Mouse (Mus musculus): Measurements from ENCODE around the gene Fbxo3. TPM values are rescaled to one million over a fixed set of nuclear protein-coding genes. Genes with fewer than 3 reads are reported as not detected.

The Fbxo3 gene
- polyA plus RNA-seq, 1 experiment = 46.9 TPM

GRCm38 (mm10) chr2:104028139-104028723, 710 bp downstream of the Fbxo3 start, which contains the start of gene 4931422A03Rik:
4931422A03Rik (minus strand) TSS chr2:104028361.
- Histone ChIP-seq H3K27ac (replicated peaks; ENCODE audit: low read depth, low read length) (peak within 1 kb of the TSS; percentile 86), H3K4me1 (ENCODE audit: control insufficient read depth, insufficient read depth, insufficient read length, low read length) (no peaks in the 10 kb centered on the region), H3K4me3 (ENCODE audit: insufficient read depth, low read depth, low read length) (peak within 1 kb of the TSS; percentile 98)

GRCm38 (mm10) chr2:104029074-104029473, 1.6 kb downstream of the Fbxo3 start:
- Histone ChIP-seq H3K27ac (replicated peaks; ENCODE audit: low read depth, low read length) (no peak overlapping the region), H3K4me1 (ENCODE audit: control insufficient read depth, insufficient read depth, insufficient read length, low read length) (no peaks in the 10 kb centered on the region), H3K4me3 (ENCODE audit: insufficient read depth, low read depth, low read length) (peak overlapping the region; percentile 98)

GRCm38 (mm10) chr2:104030381-104030780, 2.9 kb downstream of the Fbxo3 start:
- H3K4me1 ChIP-seq (ENCODE audit: control insufficient read depth, insufficient read depth, insufficient read length, low read length) = no peaks in the 10 kb centered on the region
- no peak overlapping the region for H3K27ac ChIP-seq (replicated peaks; ENCODE audit: low read depth, low read length)
- no peak overlapping the region for H3K4me3 ChIP-seq (ENCODE audit: insufficient read depth, low read depth, low read length)

GRCm38 (mm10) chr2:104032056-104032455, 4.5 kb downstream of the Fbxo3 start:
- no peak overlapping the region for H3K4me3 ChIP-seq (ENCODE audit: insufficient read depth, low read depth, low read length)
- H3K27ac ChIP-seq (replicated peaks; ENCODE audit: low read depth, low read length) = no peak overlapping the region
- H3K4me1 ChIP-seq (ENCODE audit: control insufficient read depth, insufficient read depth, insufficient read length, low read length) = no peaks in the 10 kb centered on the region

GRCm38 (mm10) chr2:104034832-104035472, 7.4 kb downstream of the Fbxo3 start:
- Histone ChIP-seq H3K27ac (replicated peaks; ENCODE audit: low read depth, low read length) (no peak overlapping the region), H3K4me1 (ENCODE audit: control insufficient read depth, insufficient read depth, insufficient read length, low read length) (no peaks in the 10 kb centered on the region), H3K4me3 (ENCODE audit: insufficient read depth, low read depth, low read length) (no peak overlapping the region)

GRCm38 (mm10) chr2:104035595-104035994, 8.1 kb downstream of the Fbxo3 start:
- Histone ChIP-seq H3K27ac (replicated peaks; ENCODE audit: low read depth, low read length) (no peak overlapping the region; the same call in 1 of the 2 replicates), H3K4me3 (ENCODE audit: insufficient read depth, low read depth, low read length) (no peak overlapping the region), H3K4me1 (ENCODE audit: control insufficient read depth, insufficient read depth, insufficient read length, low read length) (no peaks in the 10 kb centered on the region)

- Histone ChIP-seq H3K4me3 (ENCODE audit: insufficient read depth, low read depth, low read length) (no peak overlapping the region), H3K27ac (replicated peaks; ENCODE audit: low read depth, low read length) (no peak overlapping the region), H3K4me1 (ENCODE audit: control insufficient read depth, insufficient read depth, insufficient read length, low read length) (no peaks in the 10 kb centered on the region)
Observed at GRCm38 (mm10) chr2:104036316-104036715, 8.8 kb downstream of the Fbxo3 start.

GRCm38 (mm10) chr2:104038236-104038635, 10.7 kb downstream of the Fbxo3 start:
- Histone ChIP-seq H3K4me1 (ENCODE audit: control insufficient read depth, insufficient read depth, insufficient read length, low read length) (peaks cover 5% of the 10 kb centered on the region), H3K4me3 (ENCODE audit: insufficient read depth, low read depth, low read length) (no peak overlapping the region), H3K27ac (replicated peaks; ENCODE audit: low read depth, low read length) (no peak overlapping the region)

GRCm38 (mm10) chr2:104041632-104042031, 14.1 kb downstream of the Fbxo3 start:
- peak overlapping the region; percentile 84 for H3K27ac ChIP-seq (replicated peaks; ENCODE audit: low read depth, low read length)
- H3K4me1 ChIP-seq (ENCODE audit: control insufficient read depth, insufficient read depth, insufficient read length, low read length) = peaks cover 5% of the 10 kb centered on the region
- H3K4me3 ChIP-seq (ENCODE audit: insufficient read depth, low read depth, low read length) = no peak overlapping the region

GRCm38 (mm10) chr2:104042766-104043165, 15.2 kb downstream of the Fbxo3 start:
- Histone ChIP-seq H3K4me3 (ENCODE audit: insufficient read depth, low read depth, low read length) (no peak overlapping the region), H3K4me1 (ENCODE audit: control insufficient read depth, insufficient read depth, insufficient read length, low read length) (peaks cover 5% of the 10 kb centered on the region), H3K27ac (replicated peaks; ENCODE audit: low read depth, low read length) (no peak overlapping the region)

GRCm38 (mm10) chr2:104043624-104044478, 16.3 kb downstream of the Fbxo3 start:
- Histone ChIP-seq H3K4me1 (ENCODE audit: control insufficient read depth, insufficient read depth, insufficient read length, low read length) (peaks cover 5% of the 10 kb centered on the region), H3K4me3 (ENCODE audit: insufficient read depth, low read depth, low read length) (no peak overlapping the region), H3K27ac (replicated peaks; ENCODE audit: low read depth, low read length) (peak overlapping the region; percentile 91)

GRCm38 (mm10) chr2:104044479-104045080, 17.1 kb downstream of the Fbxo3 start:
- H3K4me1 ChIP-seq (ENCODE audit: control insufficient read depth, insufficient read depth, insufficient read length, low read length) = peaks cover 5% of the 10 kb centered on the region
- H3K4me3 ChIP-seq (ENCODE audit: insufficient read depth, low read depth, low read length) = no peak overlapping the region
- H3K27ac ChIP-seq (replicated peaks; ENCODE audit: low read depth, low read length) = peak overlapping the region; percentile 45; the same call in 1 of the 2 replicates

- Histone ChIP-seq H3K4me3 (ENCODE audit: insufficient read depth, low read depth, low read length) (no peak overlapping the region), H3K27ac (replicated peaks; ENCODE audit: low read depth, low read length) (no peak overlapping the region)
Observed at GRCm38 (mm10) chr2:104058381-104058780, 30.9 kb downstream of the Fbxo3 start.

GRCm38 (mm10) chr2:104058954-104059353, 31.4 kb downstream of the Fbxo3 start:
- H3K4me3 ChIP-seq (ENCODE audit: insufficient read depth, low read depth, low read length) = no peak overlapping the region
- no peak overlapping the region for H3K27ac ChIP-seq (replicated peaks; ENCODE audit: low read depth, low read length)

More at GRCm38 (mm10) chr2:104058381-104058780, 30.9 kb downstream of the Fbxo3 start:
- no peaks in the 10 kb centered on the region for H3K4me1 ChIP-seq (ENCODE audit: control insufficient read depth, insufficient read depth, insufficient read length, low read length)

GRCm38 (mm10) chr2:104059786-104060185, 32.3 kb downstream of the Fbxo3 start:
- Histone ChIP-seq H3K4me1 (ENCODE audit: control insufficient read depth, insufficient read depth, insufficient read length, low read length) (no peaks in the 10 kb centered on the region), H3K27ac (replicated peaks; ENCODE audit: low read depth, low read length) (no peak overlapping the region), H3K4me3 (ENCODE audit: insufficient read depth, low read depth, low read length) (no peak overlapping the region)

More at GRCm38 (mm10) chr2:104058954-104059353, 31.4 kb downstream of the Fbxo3 start:
- H3K4me1 ChIP-seq (ENCODE audit: control insufficient read depth, insufficient read depth, insufficient read length, low read length) = no peaks in the 10 kb centered on the region

All from brown adipose tissue, adult 24 weeks (tissue).